ENCODE assay signal across 20 mouse cellular contexts in genomic region chr6:33866901-33867580, GRCm38 (mm10).
DNase-seq lines count a peak whose midpoint lies in the region; ATAC-seq and TF ChIP-seq lines count a peak whose summit lies in the region.
"Had no signal": no experiment of that assay in that cellular context is flagged by ENCODE, and none has a peak within 500 bp of the region (broad histone marks: within the 10 kb centered on the region; RNA-seq: fewer than 3 reads in every experiment).

No protein-coding gene starts in this region.

- no peak overlapping the region for H3K27ac ChIP-seq in hindbrain, postnatal 0 days
- H3K27ac ChIP-seq: embryonic facial prominence, embryonic 10.5 days; embryonic facial prominence, embryonic 12.5 days; forebrain, embryonic 13.5 days; forebrain, embryonic 15.5 days had no signal

- H3K36me3 ChIP-seq in hindbrain, postnatal 0 days (ENCODE audit: insufficient read depth, low read length), result no peaks in the 10 kb centered on the region
- H3K36me3 ChIP-seq: embryonic facial prominence, embryonic 10.5 days; embryonic facial prominence, embryonic 12.5 days; forebrain, embryonic 15.5 days had no signal

- no peaks in the 10 kb centered on the region for H3K9me3 ChIP-seq in hindbrain, postnatal 0 days (ENCODE audit: low read length)
- H3K9me3 ChIP-seq: embryonic facial prominence, embryonic 10.5 days; embryonic facial prominence, embryonic 12.5 days; forebrain, embryonic 13.5 days; forebrain, embryonic 15.5 days had no signal

- DNase-seq in 416B (ENCODE audit: low read depth), result peak; percentile 51
- DNase-seq in left cerebral cortex, postnatal 36 days (ENCODE audit: low spot score in 2 of 2), result no peak
- DNase-seq in hindbrain, postnatal 0 days (ENCODE audit: low spot score), result no peak
- no peak for DNase-seq in left cerebral cortex, adult 11 months (ENCODE audit: low spot score)
- DNase-seq: adrenal gland, adult 2 months; adrenal gland, postnatal 10 days; adrenal gland, postnatal 25 days; cerebellum, adult 18-20 months; cerebellum, adult 8-10 months; cerebellum, adult 9-11 months; cerebellum, postnatal 14 days; cerebellum, postnatal 36 days; forebrain, postnatal 0 days had no signal

- peaks cover 9% of the 10 kb centered on the region; the same call in 1 of the 2 replicates for H3K4me1 ChIP-seq in hindbrain, postnatal 0 days (ENCODE audit: insufficient read depth, low read length)
- H3K4me1 ChIP-seq: embryonic facial prominence, embryonic 12.5 days had no signal

- intact Hi-C loops in left cerebral cortex, postnatal 36 days (cut with DNase I), result no loop called here

- no peak overlapping the region for H3K4me3 ChIP-seq in hindbrain, postnatal 0 days (ENCODE audit: low read length)
- H3K4me3 ChIP-seq: embryonic facial prominence, embryonic 10.5 days; embryonic facial prominence, embryonic 12.5 days; forebrain, embryonic 13.5 days; forebrain, embryonic 15.5 days had no signal

- peak; percentile 63 for ATAC-seq in common myeloid progenitor, adult 5-6 weeks (replicated peaks; ENCODE audit: low read depth, poor library complexity, severe bottlenecking)
- ATAC-seq in megakaryocyte, adult 5-6 weeks (ENCODE audit: poor library complexity, severe bottlenecking), result peak; percentile 79
- ATAC-seq in monocyte, adult 5-6 weeks (replicated peaks; ENCODE audit: insufficient number of reproducible peaks, low FRiP score, low TSS enrichment, poor library complexity, severe bottlenecking), result peak; percentile 66
- ATAC-seq in hindbrain, postnatal 0 days, result no peak
- ATAC-seq: forebrain, embryonic 13.5 days; forebrain, embryonic 15.5 days; forebrain, postnatal 0 days had no signal

- no peak for TF ChIP-seq CTCF in hindbrain, postnatal 0 days (IDR thresholded peaks at IDR 0.05; ENCODE audit: low read depth)

- no peak overlapping the region for H3K4me2 ChIP-seq in hindbrain, postnatal 0 days (ENCODE audit: low read depth, low read length)
- H3K4me2 ChIP-seq: embryonic facial prominence, embryonic 12.5 days; forebrain, embryonic 13.5 days; forebrain, embryonic 15.5 days had no signal

- 73% methylated on average over 3 of the region's 3 CpGs for WGBS in hindbrain, postnatal 0 days

- H3K27me3 ChIP-seq in hindbrain, postnatal 0 days (ENCODE audit: insufficient read depth, low read length), result no peaks in the 10 kb centered on the region
- H3K27me3 ChIP-seq: embryonic facial prominence, embryonic 12.5 days; forebrain, embryonic 13.5 days; forebrain, embryonic 15.5 days had no signal

- H3K9ac ChIP-seq in hindbrain, postnatal 0 days (replicated peaks; ENCODE audit: low read length), result no peak overlapping the region
- H3K9ac ChIP-seq: embryonic facial prominence, embryonic 12.5 days; forebrain, embryonic 13.5 days; forebrain, embryonic 15.5 days; forebrain, postnatal 0 days had no signal
